Mouse (Mus musculus): Measurements from ENCODE around the gene Lbr.

Gene Lbr

GRCm38 (mm10) chr1:181771871-181772270, 71.0 kb downstream of the Lbr start:
- no peak for DNase-seq (ENCODE audit: low spot score in 2 of 2)

DNA sequence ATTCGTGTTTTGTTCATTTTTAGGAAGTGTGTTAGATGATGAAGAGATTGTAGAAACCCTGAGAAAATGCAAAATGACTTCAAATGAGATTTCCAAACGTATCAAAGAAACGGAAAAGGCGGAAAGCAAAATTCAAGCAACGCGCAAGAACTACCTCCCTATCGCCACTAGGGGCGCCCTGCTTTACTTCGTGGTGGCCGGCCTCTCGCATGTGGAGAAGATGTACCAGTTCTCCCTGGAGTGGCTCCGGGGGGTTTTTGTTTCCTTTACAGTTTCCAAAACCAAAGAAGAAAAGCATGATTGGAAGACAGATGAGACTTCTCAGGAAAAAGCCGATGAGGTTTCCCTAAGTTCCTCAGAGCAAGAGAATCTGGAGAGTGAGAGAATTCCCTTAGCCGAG, 73.5 kb downstream of the Lbr start:
- DNase-seq (ENCODE audit: low spot score in 2 of 2): no peak
